Mouse (Mus musculus) midbrain, embryonic 10.5 days (tissue): ENCODE results near the gene Sycp2l. TPM values are rescaled to one million over a fixed set of nuclear protein-coding genes. Genes with fewer than 3 reads are reported as not detected.

Source experiments
- DNase-seq: peaks from one replicate; pipeline ENCODE4 v3.0.0-alpha.2; 2017; ENCODE audit warnings: low spot score
- H3K27ac ChIP-seq: fragments of 300-500 bp; sonication (generic); replicated peaks from 2 replicates; pipeline ENCODE4 v1.5.1; 2016; ENCODE audit warnings: mild to moderate bottlenecking
- H3K27me3 ChIP-seq: fragments of 300-500 bp; sonication (generic); 2 replicates; pipeline ENCODE4 v1.6.1; 2016; ENCODE audit warnings: low read depth, mild to moderate bottlenecking; ENCODE audit not compliant: poor library complexity, severe bottlenecking
- H3K36me3 ChIP-seq: fragments of 300-500 bp; sonication (generic); 2 replicates; pipeline ENCODE4 v1.6.1; 2016; ENCODE audit warnings: mild to moderate bottlenecking, moderate library complexity
- H3K4me1 ChIP-seq: fragments of 300-500 bp; sonication (generic); 2 replicates; pipeline ENCODE4 v1.6.1; 2016
- H3K4me3 ChIP-seq: fragments of 300-500 bp; sonication (generic); 2 replicates; pipeline ENCODE4 v1.5.1; 2016; ENCODE audit warnings: mild to moderate bottlenecking, moderate library complexity
- H3K9me3 ChIP-seq: fragments of 300-500 bp; sonication (generic); replicated peaks from 2 replicates; pipeline ENCODE4 v1.6.1; 2016; ENCODE audit warnings: mild to moderate bottlenecking
- WGBS: fragments of 180-500 bp; shearing (Covaris S2); methylation state at CpG from one replicate; pipeline ENCODE4 v1.1.7; 2016; 5-methylcytosine and 5-hydroxymethylcytosine counted together
- polyA plus RNA-seq: library from polyadenylated mRNA; unstranded; fragments of >200 nt; fragmentation: Nextera tagmentation; extraction: Ambion mirVana; gene quantifications from 2 replicates; pipeline ENCODE4 v1.2.1, GENCODE M21; 2016

The Sycp2l gene
- not detected in 2 replicates for polyA plus RNA-seq

DNA sequence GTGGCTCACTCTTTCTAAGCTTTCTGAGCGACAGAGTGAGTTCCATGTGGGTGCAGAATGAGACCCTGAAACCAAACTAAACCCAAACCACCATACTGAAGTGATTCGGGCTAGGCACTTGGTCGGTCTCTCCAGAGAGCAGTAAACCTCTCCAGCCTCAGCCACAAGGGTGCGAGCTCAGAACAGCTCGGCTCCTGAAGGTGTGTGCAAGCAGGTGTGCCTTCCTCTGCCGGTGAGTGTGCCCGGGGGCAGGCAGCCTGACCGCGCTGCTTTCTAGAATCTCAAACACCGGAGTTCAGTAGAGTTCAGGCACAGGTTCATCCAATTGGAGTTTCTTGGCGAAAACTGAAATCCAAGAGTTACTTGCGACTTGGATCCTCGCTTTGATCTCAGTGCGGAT lies at the start of gene Sycp2l:
Gene Sycp2l (plus strand): TSS at position 368 of the 400 bp plus-strand sequence.
- 25% methylated on average over 14 of the region's 14 CpGs for WGBS
- no peak for DNase-seq
- Histone ChIP-seq H3K4me1 (peaks cover 8% of the 10 kb centered on the region), H3K27me3 (peaks cover 27% of the 10 kb centered on the region), H3K4me3 (peak within 1 kb of the TSS; percentile 33), H3K9me3 (no peaks in the 10 kb centered on the region), H3K36me3 (no peaks in the 10 kb centered on the region), H3K27ac (no peak within 1 kb of the TSS)

DNA sequence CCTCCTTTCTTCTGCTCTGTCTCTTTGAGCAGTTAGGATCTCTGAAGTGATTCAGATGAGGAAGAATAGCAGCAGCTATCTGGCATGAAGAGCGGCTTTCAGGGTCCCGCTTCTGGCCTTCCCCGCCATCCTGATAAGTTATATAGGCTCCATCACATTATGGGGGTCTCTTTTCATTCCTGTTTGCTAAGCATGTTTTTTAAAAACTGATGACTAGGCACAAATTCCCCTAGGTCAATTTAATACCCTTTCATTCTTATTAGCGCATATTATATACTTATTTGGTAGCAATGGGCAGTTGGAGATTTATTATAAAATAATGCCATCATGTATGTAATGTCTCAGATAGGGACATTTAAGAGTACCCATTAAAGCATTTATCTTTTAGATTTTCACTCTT lies 46.5 kb upstream of the Sycp2l start:
- no peaks in the 10 kb centered on the region for H3K9me3 ChIP-seq
- WGBS: 96% methylated on average over 4 of the region's 4 CpGs

DNA sequence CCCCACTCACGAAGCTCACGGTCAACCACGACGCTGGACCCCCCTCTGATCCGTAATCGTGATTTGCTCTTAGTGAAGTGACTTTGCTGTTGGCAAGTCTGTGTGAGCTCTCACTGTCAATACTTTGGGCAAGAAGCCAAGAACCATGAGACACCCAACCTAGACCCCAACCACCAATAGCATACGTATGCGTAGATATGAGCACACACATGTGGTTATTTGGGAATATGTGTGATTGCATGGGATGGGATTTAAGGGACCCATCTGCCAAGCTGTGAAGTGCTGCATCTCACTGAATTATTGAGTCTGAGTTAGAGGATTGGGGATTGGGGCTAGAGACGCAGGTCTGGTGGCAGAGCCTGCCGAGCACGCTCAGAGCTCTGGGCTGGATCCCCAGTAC lies 42.5 kb upstream of the Sycp2l start:
- Histone ChIP-seq H3K4me3 (no peak overlapping the region), H3K9me3 (no peaks in the 10 kb centered on the region), H3K27me3 (peaks cover 4% of the 10 kb centered on the region), H3K36me3 (no peaks in the 10 kb centered on the region), H3K27ac (no peak overlapping the region), H3K4me1 (no peaks in the 10 kb centered on the region)
- WGBS: 95% methylated on average over 11 of the region's 11 CpGs
- no peak for DNase-seq

More for the DNA sequence above, 46.5 kb upstream of the Sycp2l start:
- H3K4me3 ChIP-seq: no peak overlapping the region
- DNase-seq: no peak
- H3K36me3 ChIP-seq: no peaks in the 10 kb centered on the region
- no peaks in the 10 kb centered on the region for H3K27me3 ChIP-seq
- no peaks in the 10 kb centered on the region for H3K4me1 ChIP-seq
- H3K27ac ChIP-seq: no peak overlapping the region

DNA sequence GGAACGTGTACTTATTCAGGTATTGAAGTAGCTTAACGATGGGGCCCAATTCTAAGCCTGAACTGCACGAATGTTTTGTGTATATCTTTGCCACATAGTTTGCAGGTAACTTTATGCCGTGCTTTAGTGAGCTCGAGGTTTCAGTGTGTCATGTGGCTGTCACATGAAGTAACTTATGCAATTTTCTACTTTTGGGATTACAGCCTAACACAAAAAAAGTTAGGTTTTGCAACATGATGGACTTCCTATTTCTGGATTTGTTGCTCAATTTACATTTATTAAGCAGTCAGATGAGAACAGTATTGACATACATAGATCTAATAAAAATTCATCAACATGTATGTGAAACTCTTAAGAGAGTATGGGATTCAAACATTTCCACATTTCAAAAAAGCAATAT lies 40.3 kb upstream of the Sycp2l start:
- no peaks in the 10 kb centered on the region for H3K9me3 ChIP-seq
- no peaks in the 10 kb centered on the region for H3K36me3 ChIP-seq
- WGBS: 91% methylated on average over 5 of the region's 5 CpGs
- H3K4me3 ChIP-seq: no peak overlapping the region
- peaks cover 9% of the 10 kb centered on the region for H3K4me1 ChIP-seq
- no peak overlapping the region for H3K27ac ChIP-seq
- no peak for DNase-seq
- H3K27me3 ChIP-seq: peaks cover 26% of the 10 kb centered on the region

DNA sequence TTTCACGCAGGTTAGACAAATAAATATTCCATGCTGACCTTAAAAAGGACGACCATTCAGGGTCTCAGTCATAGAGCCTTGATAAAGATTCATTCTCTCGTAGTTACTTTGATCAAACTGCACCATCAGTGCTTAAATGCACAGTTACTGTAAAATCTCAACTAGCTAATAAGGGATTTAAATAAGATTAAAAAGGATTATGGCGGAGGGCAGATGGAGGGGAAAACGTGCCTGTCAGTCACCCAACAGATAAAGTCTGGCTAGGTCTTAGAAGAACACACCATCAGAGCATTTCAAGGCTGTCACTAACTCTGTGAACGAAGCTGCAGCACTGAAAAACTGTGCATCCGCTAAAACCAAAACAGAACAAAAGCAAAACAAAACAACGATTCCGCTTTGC lies 36.2 kb upstream of the Sycp2l start:
- H3K27me3 ChIP-seq: peaks cover 59% of the 10 kb centered on the region
- WGBS: 59% methylated on average over 9 of the region's 9 CpGs
- H3K9me3 ChIP-seq: no peaks in the 10 kb centered on the region
- H3K4me1 ChIP-seq: peaks cover 17% of the 10 kb centered on the region
- DNase-seq: no peak
- H3K36me3 ChIP-seq: no peaks in the 10 kb centered on the region
- no peak overlapping the region for H3K4me3 ChIP-seq
- H3K27ac ChIP-seq: no peak overlapping the region

DNA sequence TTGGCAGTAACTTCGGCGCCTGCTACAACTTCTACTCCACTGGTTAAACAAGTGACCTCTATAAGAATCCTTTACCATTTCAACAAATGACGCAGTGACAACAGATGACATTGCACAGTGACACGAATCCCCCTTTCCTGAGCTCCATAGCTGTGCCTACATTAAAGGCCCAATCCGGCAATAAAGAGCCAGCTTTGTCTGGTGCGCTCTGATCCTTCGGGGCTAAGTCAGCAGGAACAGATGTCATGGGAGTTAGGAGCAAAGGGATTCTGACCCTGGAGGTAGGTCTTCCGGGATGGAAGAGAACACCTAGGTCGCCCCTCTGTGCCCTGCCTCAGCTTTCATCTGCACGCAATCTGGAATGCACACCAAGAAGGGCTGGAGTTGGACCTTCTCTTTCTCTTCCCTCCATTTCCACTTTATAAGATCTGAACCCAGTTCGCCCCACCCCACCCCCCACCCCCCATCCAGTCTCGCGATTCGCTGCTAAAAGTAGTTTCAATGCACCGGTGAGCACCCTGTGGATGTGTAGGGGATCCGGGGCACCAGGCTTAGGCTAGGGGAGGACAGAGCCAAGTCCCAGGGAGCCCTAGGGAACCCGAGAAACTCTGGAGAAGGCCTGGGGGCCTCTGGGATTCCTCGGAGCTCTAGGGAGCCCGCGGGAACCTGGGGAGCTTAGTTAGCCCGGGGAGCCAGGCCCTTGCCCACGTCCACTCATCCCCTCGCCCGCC lies 35.3 kb upstream of the Sycp2l start:
- DNase-seq: peak; percentile 17
- H3K36me3 ChIP-seq: no peaks in the 10 kb centered on the region
- H3K4me1 ChIP-seq: peaks cover 17% of the 10 kb centered on the region
- 7% methylated on average over 22 of the region's 24 CpGs for WGBS
- peak overlapping the region; percentile 61 for H3K4me3 ChIP-seq
- H3K27me3 ChIP-seq: peaks cover 59% of the 10 kb centered on the region
- H3K9me3 ChIP-seq: no peaks in the 10 kb centered on the region
- peak overlapping the region; percentile 70 for H3K27ac ChIP-seq

DNA sequence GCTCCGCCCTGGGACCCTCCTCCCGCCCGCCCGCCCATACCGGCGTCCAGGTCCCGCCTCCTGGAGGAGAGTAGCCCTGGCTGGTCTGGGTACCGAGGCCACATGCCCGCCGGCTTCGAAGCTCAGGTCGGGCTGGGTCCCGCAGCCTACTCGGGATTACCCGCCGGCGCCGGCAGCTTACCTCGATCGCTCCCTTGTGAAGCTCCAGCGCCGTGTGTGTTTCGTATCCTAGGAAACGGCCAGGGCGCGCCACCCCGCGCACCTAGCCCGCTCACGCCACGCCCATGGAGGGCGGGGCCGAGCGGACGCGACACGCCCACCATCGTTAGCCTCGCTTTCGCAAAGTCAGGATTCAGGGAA lies 34.7 kb upstream of the Sycp2l start, which contains the start of gene Mak:
Gene Mak (minus strand): TSS at position 286 of the 360 bp plus-strand sequence.
- Histone ChIP-seq H3K4me1 (peaks cover 17% of the 10 kb centered on the region), H3K9me3 (no peaks in the 10 kb centered on the region), H3K27ac (peak within 1 kb of the TSS; percentile 70), H3K27me3 (peaks cover 59% of the 10 kb centered on the region), H3K4me3 (peak within 1 kb of the TSS; percentile 61), H3K36me3 (no peaks in the 10 kb centered on the region)
- under 1% methylated on average over 40 of the region's 40 CpGs for WGBS
- peak; percentile 74 for DNase-seq

DNA sequence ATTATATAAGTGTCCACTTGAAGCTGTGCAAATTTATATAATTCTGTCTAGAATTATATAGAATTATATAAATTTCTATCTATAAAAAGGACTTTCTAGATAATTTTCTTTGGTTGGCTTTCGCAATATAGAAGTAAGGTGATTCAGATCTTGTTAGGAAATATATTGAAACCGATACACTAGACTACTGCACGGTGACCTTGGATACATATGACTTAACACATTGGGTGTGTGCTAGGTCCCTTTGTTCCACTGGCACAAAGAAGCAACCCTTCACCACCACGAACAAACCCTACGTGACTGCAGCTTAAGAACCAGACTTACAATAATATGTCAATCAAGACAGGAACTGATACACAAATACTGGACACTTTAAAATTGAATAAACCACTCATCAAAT lies 34.2 kb upstream of the Sycp2l start:
- peaks cover 17% of the 10 kb centered on the region for H3K4me1 ChIP-seq
- H3K4me3 ChIP-seq: peak overlapping the region; percentile 61
- H3K36me3 ChIP-seq: no peaks in the 10 kb centered on the region
- WGBS: 64% methylated on average over 5 of the region's 5 CpGs
- DNase-seq: no peak
- H3K27me3 ChIP-seq: peaks cover 59% of the 10 kb centered on the region
- no peak overlapping the region for H3K27ac ChIP-seq
- no peaks in the 10 kb centered on the region for H3K9me3 ChIP-seq

DNA sequence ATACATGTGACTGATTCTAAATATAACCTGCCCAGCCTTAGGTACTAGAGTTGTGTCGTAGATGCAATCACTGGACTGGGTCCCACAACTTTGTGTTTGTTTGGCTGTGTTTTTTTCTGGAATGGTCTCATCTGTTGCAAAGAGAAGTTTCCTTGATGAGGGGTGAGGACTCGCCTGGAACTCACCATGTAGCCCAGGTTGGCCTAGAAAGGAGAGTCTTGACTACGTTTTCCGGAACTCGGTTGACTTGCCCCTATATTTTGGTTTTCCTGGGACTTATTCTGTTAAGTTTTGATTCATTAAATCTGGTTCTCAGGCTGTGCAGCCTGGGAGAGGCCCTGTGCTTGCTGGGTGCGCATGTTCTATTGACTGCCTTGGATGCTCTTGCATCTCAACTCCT lies 33.4 kb upstream of the Sycp2l start:
- 96% methylated on average over 6 of the region's 6 CpGs for WGBS
- Histone ChIP-seq H3K9me3 (no peaks in the 10 kb centered on the region), H3K27me3 (peaks cover 59% of the 10 kb centered on the region), H3K4me3 (no peak overlapping the region), H3K4me1 (peaks cover 17% of the 10 kb centered on the region), H3K36me3 (no peaks in the 10 kb centered on the region), H3K27ac (no peak overlapping the region)
- DNase-seq: no peak

DNA sequence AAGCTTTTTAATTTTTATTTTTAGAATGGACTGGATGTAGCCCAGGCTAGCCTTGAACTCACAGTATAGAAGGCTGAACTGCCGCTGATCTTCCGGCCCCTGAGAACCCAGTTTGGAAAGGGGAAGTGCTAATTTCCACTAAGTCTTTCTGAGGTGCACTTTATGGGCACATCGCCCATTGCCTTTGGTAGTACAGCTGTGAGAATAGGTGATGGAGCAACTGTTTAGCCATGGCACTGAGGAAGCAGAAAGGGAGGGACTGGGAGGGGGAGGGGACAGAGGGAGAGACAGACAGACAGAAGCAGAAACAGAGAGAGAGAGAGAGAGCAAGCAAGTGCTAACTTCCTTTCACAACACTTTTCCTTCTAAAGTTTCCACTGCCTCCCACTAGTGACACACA lies 29.6 kb upstream of the Sycp2l start:
- no peaks in the 10 kb centered on the region for H3K9me3 ChIP-seq
- H3K36me3 ChIP-seq: no peaks in the 10 kb centered on the region
- H3K4me1 ChIP-seq: peaks cover under 1% of the 10 kb centered on the region
- H3K27me3 ChIP-seq: peaks cover 25% of the 10 kb centered on the region
- H3K4me3 ChIP-seq: no peak overlapping the region
- DNase-seq: no peak
- no peak overlapping the region for H3K27ac ChIP-seq
- 90% methylated on average over 3 of the region's 3 CpGs for WGBS

DNA sequence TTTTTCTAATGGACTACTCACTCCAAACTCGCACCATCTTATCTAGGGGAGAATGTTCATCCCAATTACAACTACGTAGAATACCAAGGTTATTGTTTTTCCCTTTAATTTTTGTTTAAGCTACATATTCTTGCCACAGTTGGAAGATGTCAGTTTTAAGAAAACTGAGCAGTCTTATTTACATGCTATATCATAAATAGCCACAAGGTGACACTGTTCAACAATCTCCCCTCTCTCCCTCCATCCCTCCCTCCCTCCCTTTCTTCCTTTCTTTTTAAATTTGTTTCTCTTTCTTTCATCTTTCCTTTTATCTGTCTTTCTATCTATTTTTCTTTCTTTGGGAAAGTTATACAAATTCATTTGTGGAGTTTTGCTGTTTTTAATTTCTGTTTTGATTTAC lies 29.0 kb upstream of the Sycp2l start:
- Histone ChIP-seq H3K27me3 (peaks cover 20% of the 10 kb centered on the region), H3K27ac (no peak overlapping the region), H3K4me1 (no peaks in the 10 kb centered on the region), H3K36me3 (no peaks in the 10 kb centered on the region), H3K4me3 (no peak overlapping the region), H3K9me3 (no peaks in the 10 kb centered on the region)
- WGBS: 23% methylated on average over 2 of the region's 2 CpGs
- DNase-seq: no peak

DNA sequence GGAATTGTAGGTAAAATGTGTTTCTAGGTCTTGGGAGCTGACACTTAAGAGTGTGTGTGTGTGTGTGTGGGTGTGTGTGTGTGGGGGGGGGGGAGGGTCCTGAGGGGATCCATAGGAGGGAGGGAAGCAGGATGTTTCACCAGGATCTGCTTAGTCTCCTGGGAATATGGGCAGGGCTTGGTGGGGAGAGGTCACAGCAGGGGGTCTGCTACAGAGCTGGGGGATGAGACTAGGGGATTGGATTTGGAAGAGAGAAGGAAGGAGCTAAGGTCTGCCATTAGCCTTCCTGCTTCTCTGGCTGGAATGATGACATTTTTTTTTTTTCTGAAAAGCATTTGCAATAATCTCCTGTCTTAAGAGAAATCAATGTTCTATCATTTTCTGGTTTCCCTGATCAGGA lies 25.4 kb upstream of the Sycp2l start:
- H3K9me3 ChIP-seq: no peaks in the 10 kb centered on the region
- DNase-seq: no peak
- no peaks in the 10 kb centered on the region for H3K36me3 ChIP-seq
- H3K27ac ChIP-seq: no peak overlapping the region
- H3K4me3 ChIP-seq: no peak overlapping the region
- H3K4me1 ChIP-seq: peaks cover 10% of the 10 kb centered on the region
- no peaks in the 10 kb centered on the region for H3K27me3 ChIP-seq

DNA sequence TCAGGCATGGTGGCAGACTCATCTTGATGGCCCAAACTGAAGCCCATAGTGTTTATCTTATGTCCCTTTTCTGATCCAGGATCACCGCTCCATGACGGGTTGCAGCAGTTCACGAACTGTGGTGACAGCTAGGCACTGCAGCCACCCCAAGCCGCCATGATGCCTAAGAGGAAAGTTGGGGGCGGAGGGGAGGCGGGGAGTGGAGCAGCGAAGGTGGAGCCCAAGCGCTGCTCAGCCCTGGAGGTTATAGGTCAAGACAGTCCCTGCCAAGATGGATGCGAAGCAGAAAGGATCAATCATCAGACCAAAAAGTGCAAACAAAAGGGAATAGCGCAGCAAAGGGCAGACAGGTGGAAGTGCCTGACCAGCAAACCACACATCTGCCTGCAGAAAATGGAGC lies 22.8 kb upstream of the Sycp2l start:
- no peaks in the 10 kb centered on the region for H3K9me3 ChIP-seq
- no peak overlapping the region for H3K27ac ChIP-seq
- peaks cover 10% of the 10 kb centered on the region for H3K4me1 ChIP-seq
- H3K4me3 ChIP-seq: no peak overlapping the region
- H3K27me3 ChIP-seq: no peaks in the 10 kb centered on the region
- H3K36me3 ChIP-seq: no peaks in the 10 kb centered on the region
- WGBS: 40% methylated on average over 10 of the region's 10 CpGs
- DNase-seq: no peak
